Mouse (Mus musculus): ENCODE data around the gene Fras1.

DNA sequence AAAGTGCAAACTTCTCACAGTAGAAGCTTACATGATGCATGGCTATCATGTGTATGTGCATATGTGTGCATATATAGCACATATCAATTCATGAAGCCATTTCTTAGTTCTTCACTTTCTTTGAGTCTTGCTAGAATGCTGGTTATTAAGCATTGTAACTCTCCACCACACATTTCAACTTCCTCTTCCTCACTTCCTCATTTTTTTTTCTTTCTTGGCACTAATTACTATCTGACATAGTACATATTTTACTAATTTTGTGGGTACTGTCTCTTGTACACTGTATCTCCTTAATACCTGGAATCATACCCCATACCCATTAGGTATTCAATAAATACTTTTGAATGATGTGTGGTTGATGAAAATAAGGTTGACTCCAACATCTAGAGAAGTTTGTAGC, 158.2 kb downstream of the Fras1 start:
- TF ChIP-seq POLR2A (IDR thresholded peaks at IDR 0.05; ENCODE audit: insufficient read length, low read depth) (no peak), E2F4 (IDR thresholded peaks at IDR 0.05; ENCODE audit: insufficient read depth) (no peak), USF1 (IDR thresholded peaks at IDR 0.05; ENCODE audit: low read depth) (no peak), TCF3 (IDR thresholded peaks at IDR 0.05; ENCODE audit: insufficient read length, low read depth) (no peak), MAX (IDR thresholded peaks at IDR 0.05; ENCODE audit: low read depth) (no peak)
